Mouse (Mus musculus): ENCODE results near the gene Cradd. TPM values are rescaled to one million over a fixed set of nuclear protein-coding genes. Genes with fewer than 3 reads are reported as not detected.

The Cradd gene
- polyA plus RNA-seq, 1 experiment from 2014 or later: 7.5 TPM

- H3K9ac ChIP-seq: no peak overlapping the region
- no peak overlapping the region for H3K4me2 ChIP-seq
- 57% methylated on average over 4 of the region's 4 CpGs for WGBS
- H3K36me3 ChIP-seq: no peaks in the 10 kb centered on the region
- peaks cover 13% of the 10 kb centered on the region for H3K4me1 ChIP-seq
- H3K27me3 ChIP-seq: no peaks in the 10 kb centered on the region
- no peak overlapping the region for H3K27ac ChIP-seq
- ATAC-seq (ENCODE audit: insufficient number of reproducible peaks, low FRiP score, low TSS enrichment, low read depth): no peak
- no peak overlapping the region for H3K4me3 ChIP-seq
- no peaks in the 10 kb centered on the region for H3K9me3 ChIP-seq
Observed at GRCm38 (mm10) chr10:95226772-95227171, 97.2 kb downstream of the Cradd start.

- Histone ChIP-seq H3K27me3 (no peaks in the 10 kb centered on the region), H3K4me3 (no peak overlapping the region), H3K9me3 (no peaks in the 10 kb centered on the region), H3K4me1 (peaks cover 13% of the 10 kb centered on the region), H3K27ac (no peak overlapping the region), H3K9ac (no peak overlapping the region), H3K4me2 (no peak overlapping the region), H3K36me3 (no peaks in the 10 kb centered on the region)
- ATAC-seq (ENCODE audit: insufficient number of reproducible peaks, low FRiP score, low TSS enrichment, low read depth): no peak
- 32% methylated on average over 4 of the region's 4 CpGs for WGBS
Observed at GRCm38 (mm10) chr10:95225006-95225405, 98.9 kb downstream of the Cradd start.

DNA sequence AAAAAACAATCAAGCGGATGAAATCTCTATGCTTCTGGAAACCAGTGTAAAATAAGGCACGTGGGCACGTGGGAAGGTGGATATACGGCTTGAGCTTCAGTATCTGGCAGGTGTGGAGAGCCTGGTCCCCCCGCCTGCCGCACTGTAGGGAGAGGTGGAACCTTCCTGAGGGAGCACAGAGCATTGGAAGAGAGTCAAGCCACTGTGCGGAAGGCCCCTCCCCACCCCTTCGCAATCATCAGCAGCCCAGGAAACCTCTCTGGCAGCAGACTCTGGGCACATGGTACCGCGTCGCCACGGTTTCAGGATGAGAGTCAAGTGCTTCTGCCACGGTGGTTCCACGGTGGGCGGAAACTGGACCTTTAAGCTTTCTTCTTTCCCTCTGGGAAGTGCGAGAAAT lies 100.7 kb downstream of the Cradd start:
- WGBS: 74% methylated on average over 16 of the region's 16 CpGs
- H3K27ac ChIP-seq: no peak overlapping the region
- ATAC-seq (ENCODE audit: insufficient number of reproducible peaks, low FRiP score, low TSS enrichment, low read depth): no peak
- H3K9me3 ChIP-seq: no peaks in the 10 kb centered on the region
- no peak overlapping the region for H3K4me3 ChIP-seq
- H3K36me3 ChIP-seq: no peaks in the 10 kb centered on the region
- H3K27me3 ChIP-seq: no peaks in the 10 kb centered on the region
- no peak overlapping the region for H3K4me2 ChIP-seq
- H3K9ac ChIP-seq: no peak overlapping the region
- peaks cover 17% of the 10 kb centered on the region for H3K4me1 ChIP-seq

DNA sequence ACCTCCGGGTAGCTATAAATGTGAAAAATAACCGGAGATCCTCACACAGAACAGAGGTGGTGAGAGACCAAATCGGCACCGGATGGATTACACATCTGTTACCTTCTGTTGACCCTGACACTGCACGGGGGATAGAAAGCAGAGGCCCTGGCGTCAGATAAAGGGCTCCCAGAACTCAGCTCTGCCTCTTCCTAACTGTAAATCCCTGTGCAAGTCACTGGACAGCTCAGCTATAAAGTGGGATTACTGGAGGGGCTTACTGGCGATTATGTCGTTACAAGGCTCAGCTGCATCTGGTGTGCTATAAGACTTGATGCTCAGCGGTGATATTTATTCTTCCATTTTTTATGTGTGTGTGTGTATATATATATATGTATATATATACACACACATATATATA lies 102.0 kb downstream of the Cradd start:
- H3K9ac ChIP-seq: no peak overlapping the region
- H3K9me3 ChIP-seq: no peaks in the 10 kb centered on the region
- ATAC-seq (ENCODE audit: insufficient number of reproducible peaks, low FRiP score, low TSS enrichment, low read depth): no peak
- H3K36me3 ChIP-seq: no peaks in the 10 kb centered on the region
- no peaks in the 10 kb centered on the region for H3K27me3 ChIP-seq
- H3K27ac ChIP-seq: no peak overlapping the region
- H3K4me1 ChIP-seq: peaks cover 8% of the 10 kb centered on the region
- WGBS: 38% methylated on average over 9 of the region's 9 CpGs
- H3K4me2 ChIP-seq: no peak overlapping the region
- no peak overlapping the region for H3K4me3 ChIP-seq

DNA sequence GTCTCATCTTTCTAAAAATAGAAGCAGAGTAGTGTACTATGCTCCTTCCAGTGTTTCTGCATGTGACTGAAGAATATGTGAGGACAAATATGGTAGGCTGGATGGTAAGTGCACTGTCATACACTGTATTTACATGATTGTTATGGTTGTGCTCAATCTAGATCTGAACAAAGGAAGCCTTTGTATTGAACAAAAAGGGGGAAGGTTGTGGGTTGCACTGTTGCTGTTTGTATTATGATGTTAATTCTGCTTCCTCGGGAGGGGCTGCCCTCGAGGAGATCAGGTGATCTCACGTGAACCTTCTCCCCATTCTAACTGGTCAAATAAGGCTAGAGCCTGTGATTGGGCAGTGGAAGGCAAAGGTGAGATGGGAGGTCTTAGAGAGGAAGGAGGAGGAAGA lies 103.4 kb downstream of the Cradd start:
- H3K4me1 ChIP-seq: peaks cover 8% of the 10 kb centered on the region
- ATAC-seq (ENCODE audit: insufficient number of reproducible peaks, low FRiP score, low TSS enrichment, low read depth): no peak
- H3K9ac ChIP-seq: no peak overlapping the region
- no peaks in the 10 kb centered on the region for H3K27me3 ChIP-seq
- 84% methylated on average over 3 of the region's 3 CpGs for WGBS
- H3K27ac ChIP-seq: no peak overlapping the region
- no peak overlapping the region for H3K4me2 ChIP-seq
- H3K9me3 ChIP-seq: no peaks in the 10 kb centered on the region
- H3K4me3 ChIP-seq: no peak overlapping the region
- no peaks in the 10 kb centered on the region for H3K36me3 ChIP-seq

- Histone ChIP-seq H3K9me3 (no peaks in the 10 kb centered on the region), H3K36me3 (no peaks in the 10 kb centered on the region), H3K4me3 (no peak overlapping the region), H3K27ac (no peak overlapping the region), H3K9ac (no peak overlapping the region), H3K27me3 (no peaks in the 10 kb centered on the region), H3K4me1 (peaks cover 13% of the 10 kb centered on the region), H3K4me2 (no peak overlapping the region)
- 71% methylated on average over 9 of the region's 9 CpGs for WGBS
- ATAC-seq (ENCODE audit: insufficient number of reproducible peaks, low FRiP score, low TSS enrichment, low read depth): no peak
Observed at GRCm38 (mm10) chr10:95218683-95219060, 105.3 kb downstream of the Cradd start.

DNA sequence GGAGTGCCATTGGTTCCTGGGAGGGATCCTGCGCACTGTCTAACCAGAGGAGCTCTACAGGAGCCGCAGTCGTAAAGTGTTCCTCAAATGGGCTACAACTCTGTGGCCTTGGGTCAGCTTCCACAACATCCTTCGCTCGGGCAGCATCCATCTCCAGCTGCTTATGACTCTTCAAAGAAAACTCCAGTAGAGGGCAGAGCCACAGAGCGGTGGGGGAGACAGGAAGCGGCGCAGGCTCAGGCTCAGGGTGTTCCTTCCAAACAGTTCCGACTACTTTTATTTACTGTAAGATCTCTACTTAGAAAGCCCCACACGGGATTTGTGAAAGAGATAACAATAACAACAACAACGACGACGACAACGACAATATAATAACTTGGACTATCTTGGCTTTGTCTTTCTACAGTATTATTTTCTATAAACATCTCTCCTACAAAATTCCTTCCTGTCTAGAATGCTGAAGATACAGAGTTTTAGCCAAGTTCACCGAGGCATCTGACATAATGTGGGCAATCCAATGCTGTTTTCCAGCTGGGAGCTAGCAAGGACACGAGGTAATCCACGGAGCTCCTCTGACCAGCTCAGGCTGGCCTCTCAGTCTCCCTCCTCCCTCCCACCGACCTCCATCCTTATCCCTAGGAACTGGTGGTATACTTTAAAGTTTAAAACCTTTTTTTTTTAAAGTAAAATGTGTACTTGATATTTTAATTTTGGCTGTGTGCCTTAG lies 105.8 kb downstream of the Cradd start:
- Histone ChIP-seq H3K4me1 (peaks cover 11% of the 10 kb centered on the region), H3K4me2 (no peak overlapping the region), H3K27me3 (no peaks in the 10 kb centered on the region), H3K9me3 (no peaks in the 10 kb centered on the region), H3K9ac (no peak overlapping the region), H3K36me3 (no peaks in the 10 kb centered on the region), H3K4me3 (no peak overlapping the region), H3K27ac (no peak overlapping the region)
- 49% methylated on average over 18 of the region's 18 CpGs for WGBS
- no peak for ATAC-seq (ENCODE audit: insufficient number of reproducible peaks, low FRiP score, low TSS enrichment, low read depth)

DNA sequence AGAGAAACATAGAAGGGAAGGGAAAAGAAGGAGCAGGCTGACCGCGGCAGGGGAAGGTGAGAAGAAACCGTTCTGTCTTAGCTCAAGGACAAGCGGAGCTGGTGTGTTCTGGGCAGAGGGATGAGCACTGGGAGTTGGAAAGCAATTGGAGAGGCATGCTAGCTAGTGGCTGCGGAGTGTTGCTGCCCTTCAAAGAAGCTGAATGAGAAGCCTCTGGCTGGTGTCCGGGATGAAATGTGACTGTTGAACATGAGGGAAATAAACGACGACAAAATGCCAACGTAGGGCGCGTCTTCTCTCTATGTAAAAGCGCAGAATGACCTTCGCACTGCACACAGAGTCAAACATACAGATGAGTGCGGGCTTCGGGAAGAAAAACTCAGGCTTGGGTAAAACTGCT lies 108.6 kb downstream of the Cradd start:
- H3K9ac ChIP-seq: no peak overlapping the region
- ATAC-seq (ENCODE audit: insufficient number of reproducible peaks, low FRiP score, low TSS enrichment, low read depth): no peak
- 90% methylated on average over 15 of the region's 15 CpGs for WGBS
- H3K36me3 ChIP-seq: no peaks in the 10 kb centered on the region
- H3K4me1 ChIP-seq: peaks cover 13% of the 10 kb centered on the region; the same call in 1 of the 2 replicates
- H3K4me3 ChIP-seq: no peak overlapping the region
- no peaks in the 10 kb centered on the region for H3K9me3 ChIP-seq
- H3K27ac ChIP-seq: no peak overlapping the region
- no peaks in the 10 kb centered on the region for H3K27me3 ChIP-seq
- H3K4me2 ChIP-seq: no peak overlapping the region

DNA sequence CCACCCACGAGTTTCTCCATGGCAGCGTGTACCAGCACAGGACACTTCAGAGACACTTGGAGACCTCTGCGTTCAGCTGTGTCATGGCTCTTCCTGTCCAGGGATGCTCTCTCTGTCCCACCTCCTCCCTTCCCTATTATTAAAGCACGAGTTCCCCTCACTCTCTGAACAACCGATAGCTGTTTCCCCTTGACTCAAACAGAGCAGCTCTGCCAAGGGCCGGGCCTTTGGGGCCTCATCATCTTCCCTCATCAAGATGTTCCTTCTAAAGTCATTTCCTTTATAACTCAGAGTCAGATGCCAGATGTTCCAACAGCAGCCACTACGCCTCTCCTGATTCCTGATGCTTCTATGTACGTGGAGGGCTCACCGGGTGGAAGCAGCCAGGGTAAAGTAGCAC lies 110.1 kb downstream of the Cradd start:
- no peaks in the 10 kb centered on the region for H3K36me3 ChIP-seq

DNA sequence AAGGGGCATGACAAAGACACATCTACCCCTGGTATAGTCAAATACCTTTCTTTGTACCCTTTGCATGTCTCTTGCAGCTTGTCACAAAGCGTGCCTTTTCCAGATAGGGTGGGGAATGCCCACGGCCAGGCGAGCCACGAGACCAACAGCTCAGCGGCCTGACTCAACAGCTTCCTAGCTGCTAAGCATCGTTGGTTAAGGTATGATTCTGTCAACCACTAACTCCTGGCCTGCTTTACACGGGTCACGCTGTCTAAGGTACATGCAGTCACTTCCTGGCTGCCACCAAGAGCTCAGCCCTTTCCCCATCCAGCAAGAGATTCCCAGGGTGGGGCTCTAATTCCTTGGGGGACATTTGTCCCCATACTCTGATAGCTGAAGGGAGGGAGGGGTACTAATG lies 110.6 kb downstream of the Cradd start:
- no peak for ATAC-seq (ENCODE audit: insufficient number of reproducible peaks, low FRiP score, low TSS enrichment, low read depth)
- no peaks in the 10 kb centered on the region for H3K36me3 ChIP-seq
- WGBS: 82% methylated on average over 8 of the region's 8 CpGs

More for the DNA sequence above, 110.1 kb downstream of the Cradd start:
- 59% methylated on average over 9 of the region's 9 CpGs for WGBS
- no peak overlapping the region for H3K27ac ChIP-seq
- H3K27me3 ChIP-seq: no peaks in the 10 kb centered on the region
- H3K4me2 ChIP-seq: no peak overlapping the region
- H3K9me3 ChIP-seq: no peaks in the 10 kb centered on the region
- no peak for ATAC-seq (ENCODE audit: insufficient number of reproducible peaks, low FRiP score, low TSS enrichment, low read depth)
- H3K4me3 ChIP-seq: no peak overlapping the region
- H3K9ac ChIP-seq: no peak overlapping the region
- peaks cover 11% of the 10 kb centered on the region; the same call in 1 of the 2 replicates for H3K4me1 ChIP-seq

GRCm38 (mm10) chr10:95211660-95212059 lies 112.3 kb downstream of the Cradd start:
- peaks cover 9% of the 10 kb centered on the region; the same call in 1 of the 2 replicates for H3K4me1 ChIP-seq
- H3K9ac ChIP-seq: no peak overlapping the region
- no peaks in the 10 kb centered on the region for H3K36me3 ChIP-seq
- no peak for ATAC-seq (ENCODE audit: insufficient number of reproducible peaks, low FRiP score, low TSS enrichment, low read depth)
- H3K27ac ChIP-seq: no peak overlapping the region
- no peak overlapping the region for H3K4me2 ChIP-seq
- no peaks in the 10 kb centered on the region for H3K27me3 ChIP-seq
- WGBS: 90% methylated on average over 8 of the region's 8 CpGs
- no peaks in the 10 kb centered on the region for H3K9me3 ChIP-seq
- no peak overlapping the region for H3K4me3 ChIP-seq

More for the DNA sequence above, 110.6 kb downstream of the Cradd start:
- H3K27me3 ChIP-seq: no peaks in the 10 kb centered on the region
- peaks cover 9% of the 10 kb centered on the region; the same call in 1 of the 2 replicates for H3K4me1 ChIP-seq
- H3K9ac ChIP-seq: no peak overlapping the region
- no peaks in the 10 kb centered on the region for H3K9me3 ChIP-seq
- H3K4me3 ChIP-seq: no peak overlapping the region
- no peak overlapping the region for H3K27ac ChIP-seq
- no peak overlapping the region for H3K4me2 ChIP-seq

GRCm38 (mm10) chr10:95210664-95211372 lies 113.1 kb downstream of the Cradd start:
- H3K9me3 ChIP-seq: no peaks in the 10 kb centered on the region
- H3K4me2 ChIP-seq: no peak overlapping the region
- H3K9ac ChIP-seq: no peak overlapping the region
- no peaks in the 10 kb centered on the region for H3K36me3 ChIP-seq
- H3K27ac ChIP-seq: no peak overlapping the region
- H3K4me3 ChIP-seq: no peak overlapping the region
- H3K27me3 ChIP-seq: no peaks in the 10 kb centered on the region
- peaks cover 9% of the 10 kb centered on the region; the same call in 1 of the 2 replicates for H3K4me1 ChIP-seq
- 67% methylated on average over 7 of the region's 7 CpGs for WGBS
- ATAC-seq (ENCODE audit: insufficient number of reproducible peaks, low FRiP score, low TSS enrichment, low read depth): no peak

Data from limb, embryonic 15.5 days (tissue).